In the genomic region with DNA sequence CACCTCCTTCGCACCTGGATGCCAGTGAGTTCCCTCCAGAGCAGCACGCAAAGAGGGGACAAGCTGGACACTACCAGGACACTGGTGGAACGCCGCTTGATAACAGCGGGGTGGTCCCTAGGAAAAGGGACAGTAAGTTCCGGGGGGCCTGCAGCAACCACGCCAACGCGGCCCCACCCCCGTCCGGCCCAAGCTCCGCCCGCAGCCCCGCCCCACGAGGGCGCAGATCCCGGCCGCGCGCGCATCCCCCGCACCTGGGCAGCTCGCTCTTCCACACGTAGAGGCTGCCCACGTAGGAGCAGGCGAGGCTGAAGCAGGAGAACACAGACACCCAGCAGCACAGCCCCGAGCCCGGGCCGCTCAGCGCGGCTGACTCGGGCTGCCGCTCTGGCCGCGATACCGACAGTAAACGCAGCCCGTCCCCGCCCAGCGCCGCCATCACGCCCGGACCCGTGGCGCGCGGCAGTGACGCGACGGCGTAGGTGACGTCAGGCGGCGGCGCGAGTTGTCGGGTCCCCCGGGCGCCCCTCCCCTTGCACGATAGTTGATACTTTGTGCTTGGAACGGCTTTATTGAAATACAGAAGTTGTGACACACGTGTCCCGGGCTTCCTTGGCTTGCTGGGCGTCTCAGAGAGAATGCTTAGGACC, we compare ENCODE assay signal across 8 mouse cellular contexts. TPM values are rescaled to one million over a fixed set of nuclear protein-coding genes. Genes with fewer than 3 reads are reported as not detected.
DNase-seq lines count a peak whose midpoint lies in the region; ATAC-seq and TF ChIP-seq lines count a peak whose summit lies in the region.

A gene (minus strand): TSS at position 463 of the 650 bp plus-strand sequence.

- H3K79me3 ChIP-seq in C2C12 (ENCODE audit: low read depth): peaks cover 8% of the 10 kb centered on the region

- peak; percentile 51; the same call in 1 of the 2 replicates for TF ChIP-seq POLR2A in embryonic fibroblast, embryonic 13.5 days (IDR thresholded peaks at IDR 0.05; ENCODE audit: low read depth, low read length)

- H3K9ac ChIP-seq in kidney, embryonic 15.5 days: peak within 1 kb of the TSS; percentile 96

- H3K4me1 ChIP-seq in embryonic fibroblast, embryonic 13.5 days (ENCODE audit: control insufficient read depth, insufficient read depth, low read length): 0 out of 2 replicates have a peak, but pooled peaks cover 6% of the 10 kb centered on the region
- H3K4me1 ChIP-seq in heart, embryonic 10.5 days: peaks cover 27% of the 10 kb centered on the region
- peaks cover 34% of the 10 kb centered on the region for H3K4me1 ChIP-seq in kidney, embryonic 15.5 days

- TF ChIP-seq CTCF in C2C12 (IDR thresholded peaks at IDR 0.05; ENCODE audit: control insufficient read depth, insufficient read depth, insufficient read length): no peak
- TF ChIP-seq CTCF in embryonic fibroblast, embryonic 13.5 days (IDR thresholded peaks at IDR 0.05; ENCODE audit: borderline replicate concordance, insufficient read depth, low read length): no peak

- H3K27me3 ChIP-seq in C2C12 (ENCODE audit: control insufficient read depth, insufficient read depth, insufficient read length): no peaks in the 10 kb centered on the region
- no peaks in the 10 kb centered on the region for H3K27me3 ChIP-seq in heart, embryonic 10.5 days (ENCODE audit: insufficient read depth, poor library complexity, severe bottlenecking)
- no peaks in the 10 kb centered on the region for H3K27me3 ChIP-seq in kidney, embryonic 15.5 days

- H3K36me3 ChIP-seq in C2C12 (ENCODE audit: control insufficient read depth, insufficient read depth): peaks cover 11% of the 10 kb centered on the region
- H3K36me3 ChIP-seq in heart, embryonic 10.5 days: peaks cover 38% of the 10 kb centered on the region
- H3K36me3 ChIP-seq in kidney, embryonic 15.5 days: peaks cover 38% of the 10 kb centered on the region

- no peaks in the 10 kb centered on the region for H3K9me3 ChIP-seq in heart, embryonic 10.5 days
- H3K9me3 ChIP-seq in kidney, embryonic 15.5 days (replicated peaks): no peaks in the 10 kb centered on the region

- 1% methylated on average over 63 of the region's 64 CpGs for WGBS in heart, embryonic 10.5 days
- under 1% methylated on average over 64 of the region's 64 CpGs for WGBS in kidney, embryonic 15.5 days

- peaks cover 19% of the 10 kb centered on the region for H3K79me2 ChIP-seq in C2C12 (ENCODE audit: control insufficient read depth, insufficient read depth)

- peak; percentile 91 for ATAC-seq in kidney, embryonic 15.5 days (replicated peaks; ENCODE audit: low FRiP score)

- H3K27ac ChIP-seq in embryonic fibroblast, embryonic 13.5 days (ENCODE audit: insufficient read depth, low read length): peak within 1 kb of the TSS; percentile 64
- H3K27ac ChIP-seq in heart, embryonic 10.5 days: peak within 1 kb of the TSS; percentile 96
- H3K27ac ChIP-seq in kidney, embryonic 15.5 days: peak within 1 kb of the TSS; percentile 94

- H3K4me2 ChIP-seq in kidney, embryonic 15.5 days: peak within 1 kb of the TSS; percentile 83

- peak within 1 kb of the TSS; percentile 64 for H3K4me3 ChIP-seq in C2C12 (ENCODE audit: insufficient read depth, poor library complexity, severe bottlenecking)
- H3K4me3 ChIP-seq in embryonic fibroblast, embryonic 13.5 days (ENCODE audit: insufficient read depth, low read length): peak within 1 kb of the TSS; percentile 88
- peak within 1 kb of the TSS; percentile 89 for H3K4me3 ChIP-seq in heart, embryonic 10.5 days
- peak within 1 kb of the TSS; percentile 69 for H3K4me3 ChIP-seq in kidney, embryonic 15.5 days (replicated peaks)

- DNase-seq in brain, adult 2 months (ENCODE audit: low read depth, low spot score): peak; percentile 93
- peak; percentile 93 for DNase-seq in heart, embryonic 10.5 days (ENCODE audit: low spot score)
- peak; percentile 91 for DNase-seq in liver
- DNase-seq in monocyte, adult 2 months (ENCODE audit: low read depth in 1 of 2, low spot score in 2 of 2): peak; percentile 58 to 87
- peak; percentile 74 to 90 for DNase-seq in spleen, postnatal 14 days (ENCODE audit: low spot score in 2 of 2)

- peak within 1 kb of the TSS; percentile 92 for H3ac ChIP-seq in C2C12 (ENCODE audit: control insufficient read depth, insufficient read length, low read depth)

TF ChIP-seq in C2C12, 6 proteins besides CTCF, POLR2A, EP300 and RAD21:
- no peak for TF ChIP-seq CEBPB (IDR thresholded peaks at IDR 0.05; ENCODE audit: low read depth)
- TF ChIP-seq MYOG (IDR thresholded peaks at IDR 0.05; ENCODE audit: control insufficient read depth, extremely low read depth, insufficient read length): no peak
- no peak for TF ChIP-seq MAX (IDR thresholded peaks at IDR 0.05)
- no peak for TF ChIP-seq USF1 (IDR thresholded peaks at IDR 0.05; ENCODE audit: low read depth)
- TF ChIP-seq FOSL1 (IDR thresholded peaks at IDR 0.05; ENCODE audit: insufficient read depth, low read length, poor library complexity, severe bottlenecking): no peak
- no peak for TF ChIP-seq MYOD1 (IDR thresholded peaks at IDR 0.05; ENCODE audit: control insufficient read depth, insufficient read length, low read depth)
TF ChIP-seq in C2C12: peak in this region for 0.

RNA-seq across cellular contexts. Expression of the gene that starts here (rescaled TPM):
- 56.9 TPM for polyA plus RNA-seq in C2C12 (2012; fragmentation: generic; extraction: Trizol)
- polyA plus RNA-seq in embryonic fibroblast, embryonic 13.5 days (2011; ENCODE audit: insufficient read length, low read depth, missing spikeins): 24.9 and 27.5 TPM in 2 replicates
- polyA plus RNA-seq in heart, embryonic 10.5 days (2016; fragmentation: Nextera tagmentation; extraction: Ambion mirVana): 53.1 and 61.9 TPM in 2 replicates
- polyA plus RNA-seq in kidney, embryonic 15.5 days (2015; fragmentation: Nextera tagmentation; extraction: Ambion mirVana): 79.8 and 80.5 TPM in 2 replicates

Comparison
In these comparisons a context has a peak if more than half of its experiments do, and no peak if none do; other contexts are left out.
1. Peak in every context shown above with its lines: DNase-seq, ATAC-seq, H3K4me3 ChIP-seq and H3K27ac ChIP-seq.